Mouse (Mus musculus) thymus, postnatal 36 days (tissue): ENCODE data around the gene Olfr32.
"Not testable (repeated sequence)": the region's sequence is repeated elsewhere in the genome, so short reads cannot be mapped to it uniquely, and the experiment has no call there.

Experiments used
- DNase-seq, 2 experiments: peaks; one replicate each; pipeline ENCODE4 v3.0.0; 2022; ENCODE audit warnings: mixed read lengths in 2 of 2

Gene Olfr32

GRCm38 (mm10) chr2:90142196-90142595 lies at the start of gene Olfr32:
Gene Olfr32, minus strand, starts transcription at chr2:90142296.
- DNase-seq: no peak

GRCm38 (mm10) chr2:90187082-90187481 lies 45.0 kb upstream of the Olfr32 start:
- not testable (repeated sequence) for DNase-seq

GRCm38 (mm10) chr2:90186082-90186481 lies 44.0 kb upstream of the Olfr32 start:
- not testable (repeated sequence) for DNase-seq

GRCm38 (mm10) chr2:90153916-90154315 lies 11.8 kb upstream of the Olfr32 start:
- DNase-seq: no peak

GRCm38 (mm10) chr2:90152991-90153390 lies 10.9 kb upstream of the Olfr32 start, which contains the start of gene Olfr1270:
Gene Olfr1270, minus strand, starts transcription at chr2:90153091.
- no peak for DNase-seq

- no peak for DNase-seq
Observed at GRCm38 (mm10) chr2:90121312-90121711, 20.8 kb downstream of the Olfr32 start, which contains the start of gene Olfr1269. Gene Olfr1269, minus strand, starts transcription at chr2:90121412.
